16 mouse cellular contexts compared by ENCODE assay signal in genomic region chr5:66220620-66221019, GRCm38 (mm10). TPM values are rescaled to one million over a fixed set of nuclear protein-coding genes. Genes with fewer than 3 reads are reported as not detected.
"Had no signal": no experiment of that assay in that cellular context is flagged by ENCODE, and none has a peak within 500 bp of the region (broad histone marks: within the 10 kb centered on the region; RNA-seq: fewer than 3 reads in every experiment).

No protein-coding gene starts in this region.

- H3K27me3 ChIP-seq: limb, embryonic 12.5 days; liver, embryonic 13.5 days; lung, embryonic 15.5 days; neural tube, embryonic 15.5 days; stomach, embryonic 15.5 days had no signal

- H3K4me3 ChIP-seq: limb, embryonic 12.5 days; liver, embryonic 13.5 days; lung, embryonic 15.5 days; megakaryocyte, embryonic 14.5 days; neural tube, embryonic 15.5 days; stomach, embryonic 15.5 days had no signal

- H3K4me2 ChIP-seq: limb, embryonic 12.5 days; liver, embryonic 13.5 days; lung, embryonic 15.5 days; midbrain, embryonic 11.5 days; neural tube, embryonic 15.5 days; stomach, embryonic 15.5 days had no signal

- H3K9me3 ChIP-seq: limb, embryonic 12.5 days; liver, embryonic 13.5 days; lung, embryonic 15.5 days; megakaryocyte, embryonic 14.5 days; neural tube, embryonic 15.5 days; stomach, embryonic 15.5 days had no signal

- H3K9ac ChIP-seq: limb, embryonic 12.5 days; liver, embryonic 13.5 days; liver, postnatal 0 days; lung, embryonic 15.5 days; neural tube, embryonic 15.5 days; stomach, embryonic 15.5 days had no signal

- H3K36me3 ChIP-seq: limb, embryonic 12.5 days; liver, embryonic 13.5 days; lung, embryonic 15.5 days; neural tube, embryonic 15.5 days; stomach, embryonic 15.5 days had no signal

- DNase-seq: layer of hippocampus, adult 9-11 months; layer of hippocampus, postnatal 36 days; liver; liver, embryonic 13.5 days; liver, postnatal 0 days; lung, postnatal 14 days; right cerebral cortex, adult 18-20 months; right cerebral cortex, postnatal 25 days; thymus, postnatal 36 days had no signal

- ATAC-seq: liver, postnatal 0 days had no signal

- H3K27ac ChIP-seq: limb, embryonic 12.5 days; liver, embryonic 13.5 days; macrophage; neural tube, embryonic 15.5 days; stomach, embryonic 15.5 days had no signal

- H3K4me1 ChIP-seq: megakaryocyte, embryonic 14.5 days had no signal

RNA-seq across cellular contexts. Expression of gene Nsun7, which starts 39.1 kb away (rescaled TPM):
- polyA plus RNA-seq: liver, embryonic 13.5 days; macrophage had no signal
